Mouse (Mus musculus): ENCODE measurements at regions not wholly inside any gene's neighbourhood (a gene's known extent, or its start where the extent isn't known, plus 50 kb on each side); places are given as distances from the start of the nearest gene placed in this dataset.
"Not testable (repeated sequence)": the region's sequence is repeated elsewhere in the genome, so short reads cannot be mapped to it uniquely, and the experiment has no call there.

DNA sequence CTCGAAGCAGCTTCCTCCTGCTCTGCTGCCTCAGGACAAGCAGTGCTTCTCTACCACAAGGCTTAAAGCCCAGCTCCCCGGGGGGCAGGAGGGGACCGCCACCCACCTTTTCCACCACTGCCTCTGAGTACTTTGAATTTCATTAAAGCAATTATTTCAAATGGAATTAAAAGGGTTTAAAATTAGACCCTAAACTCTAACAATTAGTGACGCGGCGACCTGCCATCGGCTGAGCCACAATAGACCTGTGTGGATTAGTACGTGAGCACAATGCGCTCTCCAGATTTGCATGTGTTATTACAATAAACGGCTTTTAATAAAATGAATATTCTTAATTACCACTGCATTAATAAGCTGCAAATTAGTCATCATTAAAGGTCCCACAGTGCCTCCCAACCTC is 242.5 kb downstream of the 3100002H09Rik start:
- no peaks in the 10 kb centered on the region for H3K27me3 ChIP-seq (replicated peaks; ENCODE audit: control insufficient read depth, insufficient read depth, low read length)
- no peak overlapping the region for H3K4me3 ChIP-seq (ENCODE audit: low read depth, low read length)
- DNase-seq (ENCODE audit: low spot score) (no peak), ATAC-seq (replicated peaks; ENCODE audit: low FRiP score, low TSS enrichment, low read depth) (no peak)
- H3K4me1 ChIP-seq (replicated peaks; ENCODE audit: control insufficient read depth, insufficient read depth, low read length), result no peaks in the 10 kb centered on the region
- no peaks in the 10 kb centered on the region for H3K36me3 ChIP-seq (ENCODE audit: control insufficient read depth, insufficient read depth, low read length)
- no peak overlapping the region for H3K9ac ChIP-seq (ENCODE audit: low read length)
- WGBS, result 82% methylated on average over 10 of the region's 10 CpGs
- no peaks in the 10 kb centered on the region for H3K9me3 ChIP-seq (ENCODE audit: control insufficient read depth, low read length)
- no peak overlapping the region for H3K4me2 ChIP-seq (ENCODE audit: low read length)
- no peak overlapping the region for H3K27ac ChIP-seq (ENCODE audit: low read depth)

GRCm38 (mm10) chr4:124360578-124360908 is 250.1 kb downstream of the 3100002H09Rik start:
- no peak overlapping the region for H3K4me2 ChIP-seq (ENCODE audit: low read length)
- H3K4me1 ChIP-seq (replicated peaks; ENCODE audit: control insufficient read depth, insufficient read depth, low read length), result no peaks in the 10 kb centered on the region
- H3K27me3 ChIP-seq (replicated peaks; ENCODE audit: control insufficient read depth, insufficient read depth, low read length), result peaks cover 5% of the 10 kb centered on the region; the same call in 1 of the 2 replicates
- DNase-seq (ENCODE audit: low spot score) (no peak), ATAC-seq (replicated peaks; ENCODE audit: low FRiP score, low TSS enrichment, low read depth) (no peak)
- H3K9ac ChIP-seq (ENCODE audit: low read length), result no peak overlapping the region
- 57% methylated on average over 6 of the region's 6 CpGs for WGBS
- no peaks in the 10 kb centered on the region for H3K36me3 ChIP-seq (ENCODE audit: control insufficient read depth, insufficient read depth, low read length)
- H3K4me3 ChIP-seq (ENCODE audit: low read depth, low read length), result no peak overlapping the region
- no peaks in the 10 kb centered on the region for H3K9me3 ChIP-seq (ENCODE audit: control insufficient read depth, low read length)
- no peak overlapping the region for H3K27ac ChIP-seq (ENCODE audit: low read depth)

- 36% methylated on average over 13 of the region's 13 CpGs for WGBS
- no peak overlapping the region for H3K4me3 ChIP-seq (ENCODE audit: low read depth, low read length)
- H3K9me3 ChIP-seq (ENCODE audit: control insufficient read depth, low read length), result no peaks in the 10 kb centered on the region
- H3K36me3 ChIP-seq (ENCODE audit: control insufficient read depth, insufficient read depth, low read length), result no peaks in the 10 kb centered on the region
- H3K27me3 ChIP-seq (replicated peaks; ENCODE audit: control insufficient read depth, insufficient read depth, low read length), result peaks cover 5% of the 10 kb centered on the region; the same call in 1 of the 2 replicates
- ATAC-seq (replicated peaks; ENCODE audit: low FRiP score, low TSS enrichment, low read depth) (no peak), DNase-seq (ENCODE audit: low spot score) (no peak)
- H3K27ac ChIP-seq (ENCODE audit: low read depth), result no peak overlapping the region
- H3K4me1 ChIP-seq (replicated peaks; ENCODE audit: control insufficient read depth, insufficient read depth, low read length), result no peaks in the 10 kb centered on the region
- H3K9ac ChIP-seq (ENCODE audit: low read length), result no peak overlapping the region
- no peak overlapping the region for H3K4me2 ChIP-seq (ENCODE audit: low read length)
Measured at GRCm38 (mm10) chr4:124359707-124360577, 250.7 kb downstream of the 3100002H09Rik start.

- not testable (repeated sequence) for DNase-seq (ENCODE audit: low spot score); H3K9me3 ChIP-seq (ENCODE audit: control insufficient read depth, low read length); H3K27me3 ChIP-seq (replicated peaks; ENCODE audit: control insufficient read depth, insufficient read depth, low read length); ATAC-seq (replicated peaks; ENCODE audit: low FRiP score, low TSS enrichment, low read depth); H3K4me2 ChIP-seq (ENCODE audit: low read length); H3K4me3 ChIP-seq (ENCODE audit: low read depth, low read length); H3K9ac ChIP-seq (ENCODE audit: low read length); H3K36me3 ChIP-seq (ENCODE audit: control insufficient read depth, insufficient read depth, low read length); H3K4me1 ChIP-seq (replicated peaks; ENCODE audit: control insufficient read depth, insufficient read depth, low read length); H3K27ac ChIP-seq (ENCODE audit: low read depth)
- WGBS, result 20% methylated on average over 1 of the region's 8 CpGs
Measured at GRCm38 (mm10) chr4:124358456-124358855, 252.1 kb downstream of the 3100002H09Rik start.

DNA sequence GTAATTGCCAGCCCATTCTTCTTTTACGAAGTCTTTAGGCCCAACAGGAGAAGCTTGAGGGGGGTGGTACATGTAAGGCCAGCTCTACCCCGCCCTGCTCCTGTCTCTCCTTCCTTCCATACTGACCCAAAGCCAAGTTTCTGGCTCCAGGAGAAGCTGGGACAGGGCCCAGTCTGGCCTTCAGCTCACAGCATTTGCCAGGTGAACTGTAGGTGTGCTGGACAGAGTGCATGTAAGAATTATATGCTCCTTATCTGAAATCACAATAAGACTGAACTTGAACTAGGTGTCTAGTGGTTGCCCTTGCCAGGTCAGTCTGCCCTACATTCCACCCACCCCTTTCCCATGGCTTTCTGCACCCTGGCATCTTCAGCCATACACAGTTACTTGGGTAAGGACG is 260.2 kb downstream of the 3100002H09Rik start:
- ATAC-seq (replicated peaks; ENCODE audit: low FRiP score, low TSS enrichment, low read depth), result no peak
- Histone ChIP-seq H3K4me3 (ENCODE audit: low read depth, low read length) (no peak overlapping the region), H3K27ac (ENCODE audit: low read depth) (no peak overlapping the region), H3K4me2 (ENCODE audit: low read length) (no peak overlapping the region), H3K4me1 (replicated peaks; ENCODE audit: control insufficient read depth, insufficient read depth, low read length) (no peaks in the 10 kb centered on the region), H3K27me3 (replicated peaks; ENCODE audit: control insufficient read depth, insufficient read depth, low read length) (no peaks in the 10 kb centered on the region), H3K9ac (ENCODE audit: low read length) (no peak overlapping the region), H3K36me3 (ENCODE audit: control insufficient read depth, insufficient read depth, low read length) (no peaks in the 10 kb centered on the region), H3K9me3 (ENCODE audit: control insufficient read depth, low read length) (no peaks in the 10 kb centered on the region)
- no peak for DNase-seq (ENCODE audit: low spot score)
- WGBS, result 92% methylated on average over 3 of the region's 3 CpGs

DNA sequence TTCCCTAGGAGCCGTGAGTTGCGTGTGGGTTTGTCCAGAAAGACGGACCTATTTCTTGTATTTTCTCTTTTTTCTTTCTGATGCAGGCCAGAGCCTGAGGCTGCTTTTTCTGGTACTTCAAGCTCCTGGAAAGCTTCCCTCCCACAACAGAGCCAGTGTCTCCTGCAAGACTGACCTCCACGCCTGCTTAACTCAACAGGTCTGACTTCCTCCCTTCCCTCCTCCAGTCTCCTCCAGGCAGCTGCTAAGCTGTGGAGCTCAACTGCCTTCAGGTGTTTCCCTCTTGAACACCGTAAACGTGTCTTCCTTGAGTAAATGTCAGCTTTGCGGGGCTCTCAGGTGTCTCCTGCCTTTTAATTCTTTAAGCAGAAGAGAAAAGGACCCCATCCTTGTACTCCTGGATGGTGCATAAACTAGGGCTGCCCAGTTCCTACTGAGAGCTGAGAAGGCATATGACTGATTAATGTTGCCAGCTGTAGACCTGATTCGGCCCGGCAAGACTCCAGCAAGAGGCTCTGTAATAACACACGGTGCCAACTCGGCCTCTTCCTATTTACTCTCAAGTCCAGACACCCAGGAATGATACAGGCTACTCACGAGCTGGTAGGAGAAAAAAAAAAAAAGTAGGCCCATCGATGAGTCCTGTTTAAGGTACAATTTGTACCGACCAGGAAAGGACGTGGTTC is 260.9 kb downstream of the 3100002H09Rik start:
- Histone ChIP-seq H3K36me3 (ENCODE audit: control insufficient read depth, insufficient read depth, low read length) (no peaks in the 10 kb centered on the region), H3K27me3 (replicated peaks; ENCODE audit: control insufficient read depth, insufficient read depth, low read length) (no peaks in the 10 kb centered on the region), H3K4me3 (ENCODE audit: low read depth, low read length) (no peak overlapping the region), H3K4me1 (replicated peaks; ENCODE audit: control insufficient read depth, insufficient read depth, low read length) (no peaks in the 10 kb centered on the region), H3K4me2 (ENCODE audit: low read length) (no peak overlapping the region), H3K9ac (ENCODE audit: low read length) (no peak overlapping the region), H3K9me3 (ENCODE audit: control insufficient read depth, low read length) (no peaks in the 10 kb centered on the region), H3K27ac (ENCODE audit: low read depth) (no peak overlapping the region)
- ATAC-seq (replicated peaks; ENCODE audit: low FRiP score, low TSS enrichment, low read depth) (no peak), DNase-seq (ENCODE audit: low spot score) (no peak)
- 57% methylated on average over 15 of the region's 15 CpGs for WGBS

- Histone ChIP-seq H3K36me3 (ENCODE audit: control insufficient read depth, insufficient read depth, low read length) (no peaks in the 10 kb centered on the region), H3K27me3 (replicated peaks; ENCODE audit: control insufficient read depth, insufficient read depth, low read length) (no peaks in the 10 kb centered on the region), H3K4me3 (ENCODE audit: low read depth, low read length) (no peak overlapping the region), H3K4me2 (ENCODE audit: low read length) (no peak overlapping the region), H3K9me3 (ENCODE audit: control insufficient read depth, low read length) (no peaks in the 10 kb centered on the region), H3K27ac (ENCODE audit: low read depth) (no peak overlapping the region), H3K9ac (ENCODE audit: low read length) (no peak overlapping the region), H3K4me1 (replicated peaks; ENCODE audit: control insufficient read depth, insufficient read depth, low read length) (no peaks in the 10 kb centered on the region)
- DNase-seq (ENCODE audit: low spot score) (no peak), ATAC-seq (replicated peaks; ENCODE audit: low FRiP score, low TSS enrichment, low read depth) (no peak)
- WGBS, result 44% methylated on average over 3 of the region's 3 CpGs
Measured at GRCm38 (mm10) chr4:124349055-124349454, 261.5 kb downstream of the 3100002H09Rik start.

DNA sequence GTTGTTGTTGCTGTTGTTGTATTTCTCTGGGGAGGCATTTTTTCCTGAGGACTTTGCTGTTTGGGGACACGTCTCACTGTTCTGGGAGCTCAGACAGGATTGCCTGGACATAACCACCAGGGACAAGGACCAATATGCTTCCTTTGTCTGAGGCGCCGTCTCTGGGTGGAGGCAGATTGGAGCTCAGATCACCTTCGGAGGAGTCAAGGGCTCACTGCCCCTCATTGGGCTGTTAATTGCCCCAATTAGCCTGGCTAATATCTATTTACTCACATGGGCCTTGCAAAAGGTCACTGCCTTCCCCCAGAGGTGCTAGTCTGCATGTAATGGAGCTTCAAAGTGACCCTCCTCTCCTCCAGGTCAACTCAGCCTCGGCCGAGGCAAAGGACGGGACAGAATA is 270.5 kb downstream of the 3100002H09Rik start:
- Histone ChIP-seq H3K9me3 (ENCODE audit: control insufficient read depth, low read length) (no peaks in the 10 kb centered on the region), H3K27ac (ENCODE audit: low read depth) (no peak overlapping the region), H3K4me3 (ENCODE audit: low read depth, low read length) (no peak overlapping the region), H3K4me2 (ENCODE audit: low read length) (no peak overlapping the region), H3K36me3 (ENCODE audit: control insufficient read depth, insufficient read depth, low read length) (no peaks in the 10 kb centered on the region), H3K27me3 (replicated peaks; ENCODE audit: control insufficient read depth, insufficient read depth, low read length) (no peaks in the 10 kb centered on the region), H3K4me1 (replicated peaks; ENCODE audit: control insufficient read depth, insufficient read depth, low read length) (no peaks in the 10 kb centered on the region), H3K9ac (ENCODE audit: low read length) (no peak overlapping the region)
- ATAC-seq (replicated peaks; ENCODE audit: low FRiP score, low TSS enrichment, low read depth) (no peak), DNase-seq (ENCODE audit: low spot score) (no peak)
- WGBS, result 37% methylated on average over 7 of the region's 7 CpGs

DNA sequence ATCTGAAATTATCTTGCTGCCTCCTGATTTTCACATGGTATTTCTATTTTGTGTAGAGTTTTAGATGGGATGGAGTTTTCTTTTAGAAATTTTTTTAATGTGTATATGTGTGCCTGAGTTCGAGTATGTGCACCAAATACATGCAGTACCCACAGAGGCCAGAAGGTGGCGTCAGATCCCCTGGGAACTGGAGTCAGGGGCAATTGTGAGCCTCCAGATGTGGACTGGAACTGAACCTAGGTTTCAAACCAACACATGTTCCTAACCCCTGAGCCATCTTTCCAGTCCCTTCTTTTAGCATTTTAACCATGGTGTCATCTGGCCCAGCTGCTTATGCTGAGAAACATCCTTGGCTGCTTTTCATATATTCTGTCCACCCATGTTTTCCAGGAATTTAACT is 274.9 kb downstream of the 3100002H09Rik start:
- Histone ChIP-seq H3K9me3 (ENCODE audit: control insufficient read depth, low read length) (no peaks in the 10 kb centered on the region), H3K4me1 (replicated peaks; ENCODE audit: control insufficient read depth, insufficient read depth, low read length) (no peaks in the 10 kb centered on the region), H3K27ac (ENCODE audit: low read depth) (no peak overlapping the region), H3K36me3 (ENCODE audit: control insufficient read depth, insufficient read depth, low read length) (no peaks in the 10 kb centered on the region), H3K27me3 (replicated peaks; ENCODE audit: control insufficient read depth, insufficient read depth, low read length) (no peaks in the 10 kb centered on the region), H3K9ac (ENCODE audit: low read length) (no peak overlapping the region), H3K4me3 (ENCODE audit: low read depth, low read length) (no peak overlapping the region), H3K4me2 (ENCODE audit: low read length) (no peak overlapping the region)
- WGBS, result 75% methylated on average over 2 of the region's 2 CpGs
- no peak for DNase-seq (ENCODE audit: low spot score)
- no peak for ATAC-seq (replicated peaks; ENCODE audit: low FRiP score, low TSS enrichment, low read depth)

All from intestine, embryonic 14.5 days (tissue).